Mouse (Mus musculus) limb, embryonic 10.5 days (tissue): ENCODE results near the gene Echdc3. TPM values are rescaled to one million over a fixed set of nuclear protein-coding genes. Genes with fewer than 3 reads are reported as not detected.

Experiments used
- DNase-seq: peaks from one replicate; pipeline ENCODE4 v3.0.0-alpha.2; 2017; ENCODE audit warnings: low spot score
- H3K27ac ChIP-seq: fragments of 300-500 bp; sonication (generic); 2 replicates; pipeline ENCODE4 v1.5.1; 2016; ENCODE audit warnings: mild to moderate bottlenecking
- H3K27me3 ChIP-seq: fragments of 300-500 bp; sonication (generic); 2 replicates; pipeline ENCODE4 v1.6.1; 2016; ENCODE audit warnings: low read depth, mild to moderate bottlenecking; ENCODE audit not compliant: poor library complexity, severe bottlenecking
- H3K36me3 ChIP-seq: fragments of 300-500 bp; sonication (generic); 2 replicates; pipeline ENCODE4 v1.6.1; 2016; ENCODE audit warnings: mild to moderate bottlenecking, moderate library complexity
- H3K4me1 ChIP-seq: fragments of 300-500 bp; sonication (generic); 2 replicates; pipeline ENCODE4 v1.6.1; 2016
- H3K4me3 ChIP-seq: fragments of 300-500 bp; sonication (generic); 2 replicates; pipeline ENCODE4 v1.5.1; 2016; ENCODE audit warnings: mild to moderate bottlenecking, moderate library complexity
- H3K9me3 ChIP-seq: fragments of 300-500 bp; sonication (generic); replicated peaks from 2 replicates; pipeline ENCODE4 v1.6.1; 2016; ENCODE audit warnings: mild to moderate bottlenecking
- WGBS: fragments of 180-500 bp; shearing (Covaris S2); methylation state at CpG from one replicate; pipeline ENCODE4 v1.1.7; 2016; 5-methylcytosine and 5-hydroxymethylcytosine counted together
- polyA plus RNA-seq: library from polyadenylated mRNA; unstranded; fragments of >200 nt; fragmentation: Nextera tagmentation; extraction: Ambion mirVana; gene quantifications from 2 replicates; pipeline ENCODE4 v1.2.1, GENCODE M21; 2016

Echdc3 gene
- polyA plus RNA-seq, result 4.0 and 4.2 TPM in 2 replicates

GRCm38 (mm10) chr2:6212724-6213511, at the start of gene Echdc3:
Gene Echdc3, minus strand, starts transcription at chr2:6213033.
- H3K4me3 ChIP-seq, result peak within 1 kb of the TSS; percentile 53
- peak; percentile 95 for DNase-seq
- peaks cover 33% of the 10 kb centered on the region for H3K4me1 ChIP-seq
- no peaks in the 10 kb centered on the region for H3K36me3 ChIP-seq
- H3K27me3 ChIP-seq, result no peaks in the 10 kb centered on the region
- WGBS, result 2% methylated on average over 30 of the region's 30 CpGs
- H3K9me3 ChIP-seq, result no peaks in the 10 kb centered on the region
- H3K27ac ChIP-seq, result peak within 1 kb of the TSS; percentile 84

GRCm38 (mm10) chr2:6261718-6262117, 48.9 kb upstream of the Echdc3 start:
- H3K4me1 ChIP-seq, result peaks cover 7% of the 10 kb centered on the region; the same call in 1 of the 2 replicates
- H3K27ac ChIP-seq, result peak overlapping the region; percentile 61; the same call in 1 of the 2 replicates
- H3K4me3 ChIP-seq, result no peak overlapping the region
- 82% methylated on average over 9 of the region's 9 CpGs for WGBS
- H3K36me3 ChIP-seq, result no peaks in the 10 kb centered on the region
- no peak for DNase-seq
- no peaks in the 10 kb centered on the region for H3K9me3 ChIP-seq
- no peaks in the 10 kb centered on the region for H3K27me3 ChIP-seq

GRCm38 (mm10) chr2:6261201-6261672, 48.4 kb upstream of the Echdc3 start:
- no peak for DNase-seq
- peak overlapping the region; percentile 61; the same call in 1 of the 2 replicates for H3K27ac ChIP-seq
- H3K27me3 ChIP-seq, result no peaks in the 10 kb centered on the region
- no peak overlapping the region for H3K4me3 ChIP-seq
- H3K36me3 ChIP-seq, result no peaks in the 10 kb centered on the region
- no peaks in the 10 kb centered on the region for H3K9me3 ChIP-seq
- 62% methylated on average over 8 of the region's 8 CpGs for WGBS
- H3K4me1 ChIP-seq, result peaks cover 12% of the 10 kb centered on the region; the same call in 1 of the 2 replicates

GRCm38 (mm10) chr2:6260661-6261060, 47.8 kb upstream of the Echdc3 start:
- Histone ChIP-seq H3K27me3 (no peaks in the 10 kb centered on the region), H3K4me3 (no peak overlapping the region), H3K27ac (no peak overlapping the region), H3K4me1 (peaks cover 15% of the 10 kb centered on the region; the same call in 1 of the 2 replicates), H3K9me3 (no peaks in the 10 kb centered on the region), H3K36me3 (no peaks in the 10 kb centered on the region)
- no peak for DNase-seq
- WGBS, result 91% methylated on average over 4 of the region's 4 CpGs

GRCm38 (mm10) chr2:6259182-6259581, 46.3 kb upstream of the Echdc3 start:
- peaks cover 15% of the 10 kb centered on the region; the same call in 1 of the 2 replicates for H3K4me1 ChIP-seq
- H3K36me3 ChIP-seq, result no peaks in the 10 kb centered on the region
- H3K27ac ChIP-seq, result no peak overlapping the region
- no peaks in the 10 kb centered on the region for H3K27me3 ChIP-seq
- no peaks in the 10 kb centered on the region for H3K9me3 ChIP-seq
- 89% methylated on average over 3 of the region's 3 CpGs for WGBS
- no peak overlapping the region for H3K4me3 ChIP-seq
- DNase-seq, result no peak

- no peak overlapping the region for H3K27ac ChIP-seq
- no peaks in the 10 kb centered on the region for H3K36me3 ChIP-seq
- no peaks in the 10 kb centered on the region for H3K27me3 ChIP-seq
- peaks cover 15% of the 10 kb centered on the region; the same call in 1 of the 2 replicates for H3K4me1 ChIP-seq
- no peak for DNase-seq
- WGBS, result 92% methylated on average over 4 of the region's 4 CpGs
- H3K9me3 ChIP-seq, result no peaks in the 10 kb centered on the region
- no peak overlapping the region for H3K4me3 ChIP-seq
These were observed 45.2 kb upstream of the Echdc3 start for GRCm38 (mm10) chr2:6258026-6258425.

GRCm38 (mm10) chr2:6257146-6257545, 44.3 kb upstream of the Echdc3 start:
- Histone ChIP-seq H3K27ac (no peak overlapping the region; the same call in 1 of the 2 replicates), H3K9me3 (no peaks in the 10 kb centered on the region), H3K36me3 (no peaks in the 10 kb centered on the region), H3K27me3 (no peaks in the 10 kb centered on the region), H3K4me3 (no peak overlapping the region), H3K4me1 (peaks cover 15% of the 10 kb centered on the region; the same call in 1 of the 2 replicates)
- no peak for DNase-seq
- WGBS, result 75% methylated on average over 2 of the region's 2 CpGs

- 82% methylated on average over 19 of the region's 19 CpGs for WGBS
- Histone ChIP-seq H3K27ac (peak overlapping the region; percentile 62; the same call in 1 of the 2 replicates), H3K36me3 (no peaks in the 10 kb centered on the region), H3K27me3 (no peaks in the 10 kb centered on the region), H3K4me1 (peaks cover 11% of the 10 kb centered on the region; the same call in 1 of the 2 replicates), H3K4me3 (no peak overlapping the region), H3K9me3 (no peaks in the 10 kb centered on the region)
- DNase-seq, result no peak
These were observed 43.4 kb upstream of the Echdc3 start for GRCm38 (mm10) chr2:6255989-6256841.

- 91% methylated on average over 5 of the region's 5 CpGs for WGBS
- H3K9me3 ChIP-seq, result no peaks in the 10 kb centered on the region
- H3K4me3 ChIP-seq, result no peak overlapping the region
- H3K4me1 ChIP-seq, result 0 out of 2 replicates have a peak, but pooled peaks cover 8% of the 10 kb centered on the region
- no peak overlapping the region for H3K27ac ChIP-seq
- H3K27me3 ChIP-seq, result no peaks in the 10 kb centered on the region
- no peak for DNase-seq
- H3K36me3 ChIP-seq, result no peaks in the 10 kb centered on the region
These were observed 42.7 kb upstream of the Echdc3 start for GRCm38 (mm10) chr2:6255402-6255988.

- 89% methylated on average over 3 of the region's 3 CpGs for WGBS
- 0 out of 2 replicates have a peak, but pooled peaks cover 8% of the 10 kb centered on the region for H3K4me1 ChIP-seq
- H3K9me3 ChIP-seq, result no peaks in the 10 kb centered on the region
- no peak for DNase-seq
- no peak overlapping the region for H3K4me3 ChIP-seq
- no peaks in the 10 kb centered on the region for H3K27me3 ChIP-seq
- H3K27ac ChIP-seq, result no peak overlapping the region
- no peaks in the 10 kb centered on the region for H3K36me3 ChIP-seq
These were observed 39.7 kb upstream of the Echdc3 start for GRCm38 (mm10) chr2:6252491-6252890.

- no peak for DNase-seq
- Histone ChIP-seq H3K4me1 (0 out of 2 replicates have a peak, but pooled peaks cover 2% of the 10 kb centered on the region), H3K27ac (no peak overlapping the region), H3K27me3 (no peaks in the 10 kb centered on the region), H3K9me3 (no peaks in the 10 kb centered on the region), H3K4me3 (no peak overlapping the region), H3K36me3 (no peaks in the 10 kb centered on the region)
- WGBS, result 83% methylated on average over 3 of the region's 3 CpGs
These were observed 38.3 kb upstream of the Echdc3 start for GRCm38 (mm10) chr2:6251076-6251496.

- WGBS, result 91% methylated on average over 5 of the region's 5 CpGs
- DNase-seq, result no peak
- no peaks in the 10 kb centered on the region for H3K9me3 ChIP-seq
- H3K4me3 ChIP-seq, result no peak overlapping the region
- peaks cover 3% of the 10 kb centered on the region; the same call in 1 of the 2 replicates for H3K4me1 ChIP-seq
- H3K27me3 ChIP-seq, result no peaks in the 10 kb centered on the region
- H3K36me3 ChIP-seq, result no peaks in the 10 kb centered on the region
- H3K27ac ChIP-seq, result no peak overlapping the region
These were observed 28.6 kb upstream of the Echdc3 start for GRCm38 (mm10) chr2:6241446-6241845.
